Mouse (Mus musculus) hindbrain, embryonic 15.5 days (tissue): ENCODE measurements around the gene Ltb4r2. TPM values are rescaled to one million over a fixed set of nuclear protein-coding genes. Genes with fewer than 3 reads are reported as not detected.
A peak's percentile ranks its signal among the peaks of the same experiment; 100 is the strongest.

Source experiments
- ATAC-seq: fragments of 200-750 bp; cut with Nextera tagmentation; 2 replicates; pipeline ENCODE4 v1.8.0; 2017; ENCODE audit warnings: low read depth, moderate number of reproducible peaks, moderate TSS enrichment; ENCODE audit not compliant: low FRiP score
- H3K27ac ChIP-seq: fragments of 300-500 bp; sonication (generic); replicated peaks from 2 replicates; pipeline ENCODE4 v1.5.1; 2015; ENCODE audit warnings: mild to moderate bottlenecking, inconsistent platforms
- H3K27me3 ChIP-seq: fragments of 300-500 bp; sonication (generic); 2 replicates; pipeline ENCODE4 v1.6.1; 2015; ENCODE audit warnings: control low read depth, inconsistent platforms
- H3K36me3 ChIP-seq: fragments of 300-500 bp; sonication (generic); 2 replicates; pipeline ENCODE4 v1.6.1; 2015; ENCODE audit warnings: control low read depth, inconsistent platforms
- H3K4me1 ChIP-seq: fragments of 300-500 bp; sonication (generic); replicated peaks from 2 replicates; pipeline ENCODE4 v1.6.1; 2015; ENCODE audit warnings: control low read depth, inconsistent platforms
- H3K4me2 ChIP-seq: fragments of 300-500 bp; sonication (generic); 2 replicates; pipeline ENCODE4 v1.6.1; 2015; ENCODE audit warnings: moderate library complexity, mild to moderate bottlenecking, inconsistent platforms
- H3K4me3 ChIP-seq: fragments of 300-500 bp; sonication (generic); 2 replicates; pipeline ENCODE4 v1.5.1; 2015; ENCODE audit warnings: mild to moderate bottlenecking, inconsistent platforms
- H3K9ac ChIP-seq: fragments of 300-500 bp; sonication (generic); 2 replicates; pipeline ENCODE4 v1.6.1; 2015; ENCODE audit warnings: inconsistent platforms
- H3K9me3 ChIP-seq: fragments of 300-500 bp; sonication (generic); 2 replicates; pipeline ENCODE4 v1.6.1; 2016; ENCODE audit warnings: control low read depth, inconsistent platforms
- WGBS: fragments of 180-500 bp; shearing (Covaris S2); methylation state at CpG from one replicate; pipeline ENCODE4 v1.1.7; 2015; 5-methylcytosine and 5-hydroxymethylcytosine counted together
- polyA plus RNA-seq: library from polyadenylated mRNA; unstranded; fragments of >200 nt; fragmentation: Nextera tagmentation; extraction: Ambion mirVana; gene quantifications from 2 replicates; pipeline ENCODE4 v1.2.1, GENCODE M21; 2015

The Ltb4r2 gene
- polyA plus RNA-seq, 1 experiment from 2014 or later, result 0.84 TPM

GRCm38 (mm10) chr14:55722438-55722945 is 38.7 kb upstream of the Ltb4r2 start:
- no peak; the same call in 1 of the 2 replicates for ATAC-seq
- H3K4me1 ChIP-seq, result peaks cover 15% of the 10 kb centered on the region

GRCm38 (mm10) chr14:55723433-55723832 is 37.8 kb upstream of the Ltb4r2 start:
- no peak overlapping the region for H3K4me3 ChIP-seq
- WGBS, result 97% methylated on average over 7 of the region's 7 CpGs
- no peak overlapping the region for H3K27ac ChIP-seq
- no peaks in the 10 kb centered on the region for H3K9me3 ChIP-seq
- peaks cover 15% of the 10 kb centered on the region for H3K4me1 ChIP-seq
- H3K36me3 ChIP-seq, result peaks cover 4% of the 10 kb centered on the region; the same call in 1 of the 2 replicates
- no peak overlapping the region for H3K9ac ChIP-seq
- no peaks in the 10 kb centered on the region for H3K27me3 ChIP-seq
- no peak overlapping the region for H3K4me2 ChIP-seq
- ATAC-seq, result no peak

More at GRCm38 (mm10) chr14:55722438-55722945, 38.7 kb upstream of the Ltb4r2 start:
- 47% methylated on average over 8 of the region's 8 CpGs for WGBS
- peak overlapping the region; percentile 62 for H3K4me3 ChIP-seq
- no peaks in the 10 kb centered on the region for H3K9me3 ChIP-seq
- 0 out of 2 replicates have a peak overlapping the region, but pooled peaks have one; percentile 25 for H3K27ac ChIP-seq
- H3K36me3 ChIP-seq, result peaks cover 10% of the 10 kb centered on the region
- H3K9ac ChIP-seq, result no peak overlapping the region; the same call in 1 of the 2 replicates
- peak overlapping the region; percentile 65 for H3K4me2 ChIP-seq
- no peaks in the 10 kb centered on the region for H3K27me3 ChIP-seq

- WGBS, result 60% methylated on average over 8 of the region's 8 CpGs
Observed at GRCm38 (mm10) chr14:55724411-55724871, 36.8 kb upstream of the Ltb4r2 start.

GRCm38 (mm10) chr14:55726261-55726660 is 35.0 kb upstream of the Ltb4r2 start:
- no peak overlapping the region for H3K27ac ChIP-seq
- peaks cover 7% of the 10 kb centered on the region for H3K4me1 ChIP-seq
- H3K4me3 ChIP-seq, result no peak overlapping the region
- no peak for ATAC-seq
- H3K36me3 ChIP-seq, result no peaks in the 10 kb centered on the region
- H3K4me2 ChIP-seq, result no peak overlapping the region
- H3K9ac ChIP-seq, result no peak overlapping the region
- no peaks in the 10 kb centered on the region for H3K9me3 ChIP-seq
- no peaks in the 10 kb centered on the region for H3K27me3 ChIP-seq

More at GRCm38 (mm10) chr14:55724411-55724871, 36.8 kb upstream of the Ltb4r2 start:
- Histone ChIP-seq H3K27me3 (no peaks in the 10 kb centered on the region), H3K4me1 (peaks cover 15% of the 10 kb centered on the region), H3K36me3 (no peaks in the 10 kb centered on the region), H3K4me2 (no peak overlapping the region), H3K27ac (no peak overlapping the region), H3K9me3 (no peaks in the 10 kb centered on the region), H3K4me3 (no peak overlapping the region), H3K9ac (no peak overlapping the region)
- ATAC-seq, result no peak

- WGBS, result 73% methylated on average over 8 of the region's 8 CpGs
- Histone ChIP-seq H3K9ac (no peak overlapping the region), H3K4me3 (no peak overlapping the region), H3K27me3 (no peaks in the 10 kb centered on the region), H3K27ac (no peak overlapping the region), H3K36me3 (no peaks in the 10 kb centered on the region), H3K9me3 (no peaks in the 10 kb centered on the region), H3K4me2 (no peak overlapping the region), H3K4me1 (no peaks in the 10 kb centered on the region)
- no peak for ATAC-seq
Observed at GRCm38 (mm10) chr14:55727889-55728685, 33.1 kb upstream of the Ltb4r2 start.

- H3K4me1 ChIP-seq, result no peaks in the 10 kb centered on the region
- H3K27me3 ChIP-seq, result no peaks in the 10 kb centered on the region
- H3K9ac ChIP-seq, result no peak overlapping the region
- ATAC-seq, result no peak
- no peaks in the 10 kb centered on the region for H3K9me3 ChIP-seq
- no peak overlapping the region for H3K4me3 ChIP-seq
- peak overlapping the region; percentile 62 for H3K27ac ChIP-seq
- 68% methylated on average over 7 of the region's 7 CpGs for WGBS
- no peak overlapping the region for H3K4me2 ChIP-seq
- no peaks in the 10 kb centered on the region for H3K36me3 ChIP-seq
Observed at GRCm38 (mm10) chr14:55730116-55730515, 31.1 kb upstream of the Ltb4r2 start.

- peak overlapping the region; percentile 62 for H3K27ac ChIP-seq
- H3K9me3 ChIP-seq, result no peaks in the 10 kb centered on the region
- 74% methylated on average over 7 of the region's 7 CpGs for WGBS
- no peak overlapping the region for H3K4me3 ChIP-seq
- H3K4me2 ChIP-seq, result no peak overlapping the region
- no peaks in the 10 kb centered on the region for H3K4me1 ChIP-seq
- peak; percentile 76; the same call in 1 of the 2 replicates for ATAC-seq
- no peaks in the 10 kb centered on the region for H3K36me3 ChIP-seq
- H3K9ac ChIP-seq, result no peak overlapping the region
- no peaks in the 10 kb centered on the region for H3K27me3 ChIP-seq
Observed at GRCm38 (mm10) chr14:55730531-55731032, 30.6 kb upstream of the Ltb4r2 start.

GRCm38 (mm10) chr14:55733889-55734288 is 27.3 kb upstream of the Ltb4r2 start:
- no peak overlapping the region for H3K9ac ChIP-seq
- no peak overlapping the region for H3K27ac ChIP-seq
- H3K27me3 ChIP-seq, result no peaks in the 10 kb centered on the region
- no peak for ATAC-seq
- peaks cover 8% of the 10 kb centered on the region for H3K36me3 ChIP-seq
- 81% methylated on average over 10 of the region's 10 CpGs for WGBS
- no peak overlapping the region for H3K4me2 ChIP-seq
- no peak overlapping the region for H3K4me3 ChIP-seq
- H3K9me3 ChIP-seq, result no peaks in the 10 kb centered on the region
- H3K4me1 ChIP-seq, result no peaks in the 10 kb centered on the region

GRCm38 (mm10) chr14:55734869-55735268 is 26.4 kb upstream of the Ltb4r2 start:
- Histone ChIP-seq H3K4me1 (no peaks in the 10 kb centered on the region), H3K4me2 (no peak overlapping the region), H3K36me3 (peaks cover 16% of the 10 kb centered on the region), H3K9me3 (no peaks in the 10 kb centered on the region), H3K27me3 (no peaks in the 10 kb centered on the region), H3K9ac (no peak overlapping the region), H3K27ac (no peak overlapping the region), H3K4me3 (no peak overlapping the region)
- ATAC-seq, result no peak
- WGBS, result 78% methylated on average over 7 of the region's 7 CpGs

- no peak overlapping the region for H3K27ac ChIP-seq
Observed at GRCm38 (mm10) chr14:55735334-55735733, 25.9 kb upstream of the Ltb4r2 start.

GRCm38 (mm10) chr14:55735758-55736157 is 25.5 kb upstream of the Ltb4r2 start:
- 84% methylated on average over 4 of the region's 4 CpGs for WGBS
- no peak overlapping the region for H3K27ac ChIP-seq
- H3K4me1 ChIP-seq, result no peaks in the 10 kb centered on the region
- H3K9ac ChIP-seq, result no peak overlapping the region
- no peak overlapping the region for H3K4me3 ChIP-seq
- no peaks in the 10 kb centered on the region for H3K9me3 ChIP-seq
- no peak overlapping the region for H3K4me2 ChIP-seq
- no peak for ATAC-seq
- peaks cover 19% of the 10 kb centered on the region for H3K36me3 ChIP-seq
- no peaks in the 10 kb centered on the region for H3K27me3 ChIP-seq

More at GRCm38 (mm10) chr14:55735334-55735733, 25.9 kb upstream of the Ltb4r2 start:
- Histone ChIP-seq H3K36me3 (peaks cover 19% of the 10 kb centered on the region), H3K4me2 (no peak overlapping the region), H3K27me3 (no peaks in the 10 kb centered on the region), H3K4me1 (no peaks in the 10 kb centered on the region), H3K4me3 (no peak overlapping the region), H3K9me3 (no peaks in the 10 kb centered on the region), H3K9ac (no peak overlapping the region)
- ATAC-seq, result no peak
- 78% methylated on average over 3 of the region's 3 CpGs for WGBS

GRCm38 (mm10) chr14:55737086-55737687 is 24.0 kb upstream of the Ltb4r2 start:
- Histone ChIP-seq H3K9me3 (no peaks in the 10 kb centered on the region), H3K4me3 (no peak overlapping the region), H3K36me3 (peaks cover 19% of the 10 kb centered on the region), H3K27me3 (no peaks in the 10 kb centered on the region), H3K4me1 (no peaks in the 10 kb centered on the region), H3K9ac (no peak overlapping the region), H3K4me2 (no peak overlapping the region), H3K27ac (no peak overlapping the region)
- ATAC-seq, result no peak
- WGBS, result 91% methylated on average over 9 of the region's 9 CpGs
